Mouse (Mus musculus): ENCODE measurements around the gene Pla2g16. TPM values are rescaled to one million over a fixed set of nuclear protein-coding genes. Genes with fewer than 3 reads are reported as not detected.

The Pla2g16 gene
- 4.6 and 4.7 TPM in 2 replicates for polyA plus RNA-seq (2016; fragmentation: Nextera tagmentation; extraction: Ambion mirVana)

GRCm38 (mm10) chr19:7557328-7557822, at the start of gene Pla2g16:
TSS of gene Pla2g16 (plus strand) at chr19:7557459.
- Histone ChIP-seq H3K27me3 (ENCODE audit: insufficient read depth, poor library complexity, severe bottlenecking) (peaks cover 15% of the 10 kb centered on the region; the same call in 1 of the 2 replicates), H3K9me3 (no peaks in the 10 kb centered on the region), H3K4me3 (peak within 1 kb of the TSS; percentile 63), H3K36me3 (no peaks in the 10 kb centered on the region), H3K27ac (peak within 1 kb of the TSS; percentile 79), H3K4me1 (replicated peaks) (peaks cover 11% of the 10 kb centered on the region)
- DNase-seq (ENCODE audit: low spot score): peak; percentile 57
- WGBS: under 1% methylated on average over 27 of the region's 27 CpGs

- no peak overlapping the region for H3K27ac ChIP-seq
- H3K4me1 ChIP-seq (replicated peaks): no peaks in the 10 kb centered on the region
- no peak for DNase-seq (ENCODE audit: low spot score)
- no peak overlapping the region for H3K4me3 ChIP-seq
- H3K36me3 ChIP-seq: peaks cover 36% of the 10 kb centered on the region
- 71% methylated on average over 4 of the region's 4 CpGs for WGBS
- no peaks in the 10 kb centered on the region for H3K27me3 ChIP-seq (ENCODE audit: insufficient read depth, poor library complexity, severe bottlenecking)
- no peaks in the 10 kb centered on the region for H3K9me3 ChIP-seq
Measured at GRCm38 (mm10) chr19:7508026-7508425, 49.2 kb upstream of the Pla2g16 start.

GRCm38 (mm10) chr19:7516437-7516836, 40.8 kb upstream of the Pla2g16 start:
- Histone ChIP-seq H3K4me3 (no peak overlapping the region), H3K27me3 (ENCODE audit: insufficient read depth, poor library complexity, severe bottlenecking) (no peaks in the 10 kb centered on the region), H3K9me3 (no peaks in the 10 kb centered on the region), H3K4me1 (replicated peaks) (peaks cover 5% of the 10 kb centered on the region; the same call in 1 of the 2 replicates), H3K27ac (no peak overlapping the region), H3K36me3 (peaks cover 49% of the 10 kb centered on the region)
- no peak for DNase-seq (ENCODE audit: low spot score)
- 87% methylated on average over 1 of the region's 1 CpGs for WGBS

- H3K27ac ChIP-seq: no peak overlapping the region
- H3K27me3 ChIP-seq (ENCODE audit: insufficient read depth, poor library complexity, severe bottlenecking): no peaks in the 10 kb centered on the region
- DNase-seq (ENCODE audit: low spot score): no peak
- H3K9me3 ChIP-seq: 0 out of 2 replicates have a peak, but pooled peaks cover 4% of the 10 kb centered on the region
- H3K36me3 ChIP-seq: peaks cover 77% of the 10 kb centered on the region
- peaks cover 3% of the 10 kb centered on the region; the same call in 1 of the 2 replicates for H3K4me1 ChIP-seq (replicated peaks)
- H3K4me3 ChIP-seq: no peak overlapping the region
- 92% methylated on average over 3 of the region's 3 CpGs for WGBS
Measured at GRCm38 (mm10) chr19:7521619-7522018, 35.6 kb upstream of the Pla2g16 start.

- DNase-seq (ENCODE audit: low spot score): no peak
- Histone ChIP-seq H3K9me3 (0 out of 2 replicates have a peak, but pooled peaks cover 4% of the 10 kb centered on the region), H3K4me3 (no peak overlapping the region), H3K36me3 (peaks cover 68% of the 10 kb centered on the region), H3K4me1 (replicated peaks) (no peaks in the 10 kb centered on the region), H3K27ac (no peak overlapping the region), H3K27me3 (ENCODE audit: insufficient read depth, poor library complexity, severe bottlenecking) (no peaks in the 10 kb centered on the region)
- 97% methylated on average over 2 of the region's 2 CpGs for WGBS
Measured at GRCm38 (mm10) chr19:7522856-7523255, 34.4 kb upstream of the Pla2g16 start.

GRCm38 (mm10) chr19:7523292-7523691, 34.0 kb upstream of the Pla2g16 start:
- peaks cover 66% of the 10 kb centered on the region for H3K36me3 ChIP-seq
- 0 out of 2 replicates have a peak, but pooled peaks cover 4% of the 10 kb centered on the region for H3K9me3 ChIP-seq
- no peaks in the 10 kb centered on the region for H3K27me3 ChIP-seq (ENCODE audit: insufficient read depth, poor library complexity, severe bottlenecking)
- H3K4me3 ChIP-seq: no peak overlapping the region
- WGBS: 84% methylated on average over 1 of the region's 1 CpGs
- H3K27ac ChIP-seq: no peak overlapping the region
- no peak for DNase-seq (ENCODE audit: low spot score)
- H3K4me1 ChIP-seq (replicated peaks): no peaks in the 10 kb centered on the region

- Histone ChIP-seq H3K4me3 (no peak overlapping the region), H3K27ac (no peak overlapping the region), H3K4me1 (replicated peaks) (no peaks in the 10 kb centered on the region), H3K36me3 (peaks cover 61% of the 10 kb centered on the region), H3K27me3 (ENCODE audit: insufficient read depth, poor library complexity, severe bottlenecking) (no peaks in the 10 kb centered on the region), H3K9me3 (0 out of 2 replicates have a peak, but pooled peaks cover 4% of the 10 kb centered on the region)
- DNase-seq (ENCODE audit: low spot score): no peak
Measured at GRCm38 (mm10) chr19:7523781-7524180, 33.5 kb upstream of the Pla2g16 start.

- H3K36me3 ChIP-seq: peaks cover 60% of the 10 kb centered on the region
- H3K4me1 ChIP-seq (replicated peaks): no peaks in the 10 kb centered on the region
- no peaks in the 10 kb centered on the region for H3K27me3 ChIP-seq (ENCODE audit: insufficient read depth, poor library complexity, severe bottlenecking)
- H3K9me3 ChIP-seq: 0 out of 2 replicates have a peak, but pooled peaks cover 4% of the 10 kb centered on the region
- no peak overlapping the region for H3K27ac ChIP-seq
- no peak for DNase-seq (ENCODE audit: low spot score)
- no peak overlapping the region for H3K4me3 ChIP-seq
- WGBS: 85% methylated on average over 3 of the region's 3 CpGs
Measured at GRCm38 (mm10) chr19:7524879-7525278, 32.4 kb upstream of the Pla2g16 start.

GRCm38 (mm10) chr19:7528639-7529428, 28.4 kb upstream of the Pla2g16 start:
- DNase-seq (ENCODE audit: low spot score): peak; percentile 46
- Histone ChIP-seq H3K9me3 (no peaks in the 10 kb centered on the region), H3K4me1 (replicated peaks) (no peaks in the 10 kb centered on the region), H3K27me3 (ENCODE audit: insufficient read depth, poor library complexity, severe bottlenecking) (no peaks in the 10 kb centered on the region), H3K27ac (no peak overlapping the region), H3K4me3 (no peak overlapping the region), H3K36me3 (peaks cover 64% of the 10 kb centered on the region)
- WGBS: 63% methylated on average over 7 of the region's 7 CpGs

- no peak overlapping the region for H3K4me3 ChIP-seq
Measured at GRCm38 (mm10) chr19:7531906-7532305, 25.4 kb upstream of the Pla2g16 start.

GRCm38 (mm10) chr19:7533891-7534290, 23.4 kb upstream of the Pla2g16 start:
- H3K36me3 ChIP-seq: peaks cover 50% of the 10 kb centered on the region

More at GRCm38 (mm10) chr19:7531906-7532305, 25.4 kb upstream of the Pla2g16 start:
- DNase-seq (ENCODE audit: low spot score): no peak
- H3K36me3 ChIP-seq: peaks cover 52% of the 10 kb centered on the region
- WGBS: 91% methylated on average over 5 of the region's 5 CpGs
- no peaks in the 10 kb centered on the region for H3K4me1 ChIP-seq (replicated peaks)
- H3K27me3 ChIP-seq (ENCODE audit: insufficient read depth, poor library complexity, severe bottlenecking): no peaks in the 10 kb centered on the region
- no peak overlapping the region for H3K27ac ChIP-seq
- H3K9me3 ChIP-seq: no peaks in the 10 kb centered on the region

GRCm38 (mm10) chr19:7548924-7549323, 8.3 kb upstream of the Pla2g16 start:
- Histone ChIP-seq H3K4me1 (replicated peaks) (no peaks in the 10 kb centered on the region), H3K27me3 (ENCODE audit: insufficient read depth, poor library complexity, severe bottlenecking) (no peaks in the 10 kb centered on the region), H3K36me3 (no peaks in the 10 kb centered on the region), H3K9me3 (peaks cover 3% of the 10 kb centered on the region; the same call in 1 of the 2 replicates), H3K27ac (no peak overlapping the region), H3K4me3 (no peak overlapping the region)
- DNase-seq (ENCODE audit: low spot score): no peak
- WGBS: 90% methylated on average over 3 of the region's 3 CpGs

More at GRCm38 (mm10) chr19:7533891-7534290, 23.4 kb upstream of the Pla2g16 start:
- 91% methylated on average over 5 of the region's 5 CpGs for WGBS
- no peak for DNase-seq (ENCODE audit: low spot score)
- no peaks in the 10 kb centered on the region for H3K9me3 ChIP-seq
- H3K27ac ChIP-seq: no peak overlapping the region
- no peaks in the 10 kb centered on the region for H3K4me1 ChIP-seq (replicated peaks)
- no peak overlapping the region for H3K4me3 ChIP-seq
- no peaks in the 10 kb centered on the region for H3K27me3 ChIP-seq (ENCODE audit: insufficient read depth, poor library complexity, severe bottlenecking)
